Mouse (Mus musculus): ENCODE results near the gene Cd96.
"Not testable (repeated sequence)": the region's sequence is repeated elsewhere in the genome, so short reads cannot be mapped to it uniquely, and the experiment has no call there.

Gene Cd96

GRCm38 (mm10) chr16:46120020-46120419, at the start of gene Cd96:
Gene Cd96, minus strand, starts transcription at chr16:46120251.
- peak; percentile 15 for DNase-seq (ENCODE audit: low read depth, low spot score)

DNA sequence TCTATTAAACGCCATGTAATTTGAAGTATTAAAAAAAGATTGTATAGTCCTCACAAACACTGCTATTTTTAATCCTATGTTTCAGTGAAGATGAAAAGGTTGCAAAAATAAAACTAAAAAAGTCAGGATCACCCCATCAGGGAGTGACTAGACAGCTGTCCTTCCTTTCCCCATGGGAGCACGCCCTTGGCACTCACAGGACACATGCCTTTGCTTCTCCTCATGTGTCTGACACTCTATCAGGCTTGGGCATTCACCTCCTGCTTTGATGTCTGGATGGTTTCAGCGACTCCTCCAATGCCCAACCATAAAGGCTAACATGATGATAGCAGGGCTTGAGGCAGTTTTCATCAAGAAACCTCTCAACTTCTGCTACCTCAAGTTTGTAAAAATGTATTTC, 46.9 kb upstream of the Cd96 start:
- DNase-seq (ENCODE audit: low read depth, low spot score): no peak

DNA sequence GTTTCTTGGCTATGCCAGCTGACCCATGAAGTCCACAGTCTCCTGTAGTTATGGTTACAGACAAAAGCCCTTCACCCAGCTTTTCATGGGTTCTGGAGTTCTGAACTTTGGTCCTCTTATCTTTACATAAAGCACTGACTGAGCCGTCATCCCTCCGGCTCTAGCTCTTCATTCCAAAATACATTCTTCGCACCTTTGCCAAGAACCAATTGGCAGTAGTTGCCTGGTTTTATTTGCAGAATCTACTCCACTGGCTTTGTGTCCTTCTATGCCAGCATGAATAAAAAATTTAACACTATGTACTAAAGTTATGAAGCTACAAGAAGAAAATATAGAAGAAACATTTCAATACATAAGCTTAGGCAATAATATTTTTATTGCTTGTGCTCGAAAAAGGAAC, 45.3 kb upstream of the Cd96 start:
- no peak for DNase-seq (ENCODE audit: low read depth, low spot score)

DNA sequence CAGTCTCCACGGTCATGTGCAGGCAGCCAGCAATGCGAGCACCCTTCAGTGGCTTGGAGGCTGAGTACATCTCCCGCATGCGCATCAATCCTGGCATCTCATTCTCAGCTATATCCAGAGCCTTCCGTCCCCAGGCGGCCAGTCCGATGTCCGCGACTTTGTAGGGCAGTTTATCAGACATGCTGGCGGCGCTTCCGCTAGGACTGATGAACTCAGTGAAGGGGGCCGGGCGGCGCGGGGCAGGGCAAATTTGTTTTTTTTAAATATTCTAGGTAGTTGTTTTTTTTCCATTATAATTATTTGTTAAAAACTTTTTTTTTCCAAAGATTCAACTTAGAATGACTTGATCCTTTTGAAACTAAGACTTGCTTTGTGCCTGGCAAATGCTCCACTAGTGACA, 34.8 kb upstream of the Cd96 start, which contains the start of gene Gm4737:
Gene Gm4737, minus strand, starts transcription at position 246 of the 400 bp plus-strand sequence.
- DNase-seq (ENCODE audit: low read depth, low spot score): not testable (repeated sequence)

- DNase-seq (ENCODE audit: low read depth, low spot score): peak; percentile 35
Measured at GRCm38 (mm10) chr16:46151141-46151540, 31.1 kb upstream of the Cd96 start.

GRCm38 (mm10) chr16:46148661-46149341, 28.8 kb upstream of the Cd96 start:
- no peak for DNase-seq (ENCODE audit: low read depth, low spot score)

DNA sequence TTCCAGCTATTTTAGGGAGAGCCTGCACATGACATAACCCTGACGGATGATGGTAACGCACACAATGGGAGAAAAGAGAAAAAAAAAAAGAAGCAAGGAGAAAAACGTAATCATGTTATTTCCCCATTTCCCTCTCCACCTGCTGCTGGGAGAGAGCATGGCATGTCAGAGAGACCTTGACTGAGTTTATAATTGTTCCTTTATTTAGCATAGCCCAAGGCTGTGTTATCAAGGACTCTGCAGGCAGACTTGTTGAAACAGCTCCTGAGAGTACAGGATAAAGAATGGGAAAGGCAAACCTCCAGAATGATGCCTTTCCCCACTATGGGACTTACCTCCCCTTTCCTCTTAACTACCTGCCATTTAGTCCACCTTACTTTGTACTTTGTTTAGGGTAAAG, 26.9 kb upstream of the Cd96 start:
- no peak for DNase-seq (ENCODE audit: low read depth, low spot score)

- DNase-seq (ENCODE audit: low read depth, low spot score): peak; percentile 48
Measured at GRCm38 (mm10) chr16:46122238-46122637, 2.2 kb upstream of the Cd96 start.

DNA sequence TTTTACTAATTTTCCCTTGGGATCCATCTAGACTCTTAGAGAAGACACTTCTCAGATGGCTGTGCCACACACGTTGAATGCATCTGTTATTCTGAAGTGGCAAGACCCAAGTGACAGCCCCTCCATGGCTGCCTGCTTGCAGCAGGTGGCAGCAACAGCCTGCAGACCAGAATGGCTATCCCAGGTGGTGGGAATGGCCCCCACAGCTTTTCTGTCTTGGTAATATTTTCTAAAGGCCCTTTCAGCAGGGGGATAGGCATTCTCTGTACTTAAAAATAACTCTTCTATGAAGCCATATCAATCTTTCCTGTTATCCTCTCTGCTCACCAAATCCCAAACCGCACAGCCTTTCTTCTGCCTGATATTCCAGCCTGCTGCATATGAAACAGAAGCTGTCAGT, 1.4 kb upstream of the Cd96 start:
- DNase-seq (ENCODE audit: low read depth, low spot score): no peak

DNA sequence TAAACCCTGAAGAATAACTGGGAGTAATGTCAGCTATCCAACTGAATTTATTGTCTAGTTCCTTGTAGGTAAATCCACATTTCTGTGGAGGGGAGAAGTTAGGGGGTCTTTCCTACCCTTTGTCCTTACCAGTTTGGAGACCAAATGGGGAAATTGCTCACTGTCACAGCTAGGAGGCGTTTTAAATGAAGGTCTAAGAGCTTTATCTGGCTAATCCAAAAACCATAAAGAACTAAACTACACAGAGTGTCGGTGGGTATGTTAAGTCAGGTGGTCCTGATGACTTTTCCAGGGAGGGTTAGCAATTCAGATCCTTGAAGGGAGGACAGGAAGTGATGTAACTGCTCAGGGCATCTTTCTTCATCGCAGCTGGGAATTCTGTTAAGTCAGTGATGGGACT, 556 bp upstream of the Cd96 start:
- DNase-seq (ENCODE audit: low read depth, low spot score): peak; percentile 17

DNA sequence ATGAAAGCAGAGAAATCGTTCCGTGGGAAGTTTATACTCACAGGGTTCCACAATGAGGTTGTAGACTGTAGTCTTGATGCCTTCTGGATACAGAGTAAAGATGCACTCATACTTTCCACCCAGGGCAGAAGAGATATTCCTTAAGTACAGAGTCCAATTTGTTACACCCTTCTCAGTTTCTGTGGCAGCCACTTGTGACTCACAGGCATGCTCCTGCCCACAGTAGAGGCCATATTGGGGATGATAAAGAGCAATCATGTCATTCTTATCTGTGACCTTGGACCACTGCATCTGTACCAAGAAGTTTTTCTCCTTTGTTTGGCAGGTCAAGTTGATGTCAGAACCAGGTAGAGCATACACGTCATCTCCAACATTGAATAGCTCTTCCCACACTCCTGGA, 2.4 kb downstream of the Cd96 start:
- no peak for DNase-seq (ENCODE audit: low read depth, low spot score)

DNA sequence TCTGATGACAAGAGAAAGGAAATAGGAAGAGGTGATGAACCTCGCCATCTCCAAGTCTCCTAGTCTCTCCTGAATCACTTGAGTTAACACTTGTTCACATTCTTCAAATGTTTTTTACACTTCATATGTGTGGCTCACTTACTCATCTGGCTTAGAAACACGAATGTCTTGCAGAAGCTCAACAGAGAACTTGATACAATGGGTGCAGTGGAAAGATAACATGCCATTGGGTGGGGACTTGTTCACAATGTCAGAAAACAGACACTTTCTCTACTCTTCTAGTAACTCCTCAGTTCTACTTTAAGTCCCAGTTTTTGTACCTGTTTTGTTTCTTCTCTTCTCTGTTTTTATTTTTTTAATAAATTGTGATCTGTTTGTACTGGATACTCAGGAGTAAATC, 5.3 kb downstream of the Cd96 start:
- no peak for DNase-seq (ENCODE audit: low read depth, low spot score)

- no peak for DNase-seq (ENCODE audit: low read depth, low spot score)
Measured at GRCm38 (mm10) chr16:46109536-46109935, 10.5 kb downstream of the Cd96 start.

DNA sequence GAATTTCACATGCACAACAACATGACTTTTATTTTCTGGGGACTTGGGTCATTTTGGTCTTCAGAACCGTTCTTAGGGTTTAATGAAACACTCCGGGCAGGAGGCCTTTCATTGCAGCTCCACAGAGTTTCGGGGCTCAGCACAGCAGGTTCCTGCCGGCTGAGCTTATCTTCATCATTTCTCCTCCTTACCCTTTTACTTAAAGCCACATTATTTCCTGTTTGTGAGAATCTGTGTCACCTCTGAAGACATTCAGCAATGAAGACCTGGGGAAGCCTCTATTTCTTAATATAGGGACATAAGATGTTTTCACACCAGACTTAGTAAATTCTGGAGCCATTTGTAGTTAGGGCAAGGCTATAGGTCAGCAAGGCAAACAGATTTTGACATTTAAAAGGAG, 12.6 kb downstream of the Cd96 start:
- DNase-seq (ENCODE audit: low read depth, low spot score): no peak

GRCm38 (mm10) chr16:46104491-46104890, 15.6 kb downstream of the Cd96 start:
- no peak for DNase-seq (ENCODE audit: low read depth, low spot score)

GRCm38 (mm10) chr16:46101748-46102147, 18.3 kb downstream of the Cd96 start:
- DNase-seq (ENCODE audit: low read depth, low spot score): peak; percentile 91

DNA sequence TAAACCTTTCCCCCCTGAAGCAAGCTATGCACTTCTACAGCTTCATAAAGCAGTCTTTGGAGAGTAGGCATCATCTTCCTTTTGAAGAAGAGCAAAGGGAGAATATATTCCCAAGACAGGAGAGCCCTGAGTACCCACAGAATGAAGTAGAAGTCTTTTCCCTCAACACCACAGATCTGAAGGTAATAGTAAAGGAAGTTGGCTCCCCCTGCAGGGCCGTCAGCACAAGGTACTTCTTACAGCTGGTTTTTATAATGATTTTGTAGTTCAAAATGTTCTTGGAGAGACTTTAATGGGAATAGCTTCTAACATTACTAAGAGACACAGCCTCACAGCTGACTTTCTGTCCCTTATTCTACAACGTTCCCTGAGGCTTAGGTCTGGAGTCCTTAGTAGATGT, 19.8 kb downstream of the Cd96 start:
- DNase-seq (ENCODE audit: low read depth, low spot score): peak; percentile 43

- DNase-seq (ENCODE audit: low read depth, low spot score): no peak
Measured at GRCm38 (mm10) chr16:46097421-46097820, 22.6 kb downstream of the Cd96 start.

GRCm38 (mm10) chr16:46094478-46094877, 25.6 kb downstream of the Cd96 start:
- DNase-seq (ENCODE audit: low read depth, low spot score): no peak

DNA sequence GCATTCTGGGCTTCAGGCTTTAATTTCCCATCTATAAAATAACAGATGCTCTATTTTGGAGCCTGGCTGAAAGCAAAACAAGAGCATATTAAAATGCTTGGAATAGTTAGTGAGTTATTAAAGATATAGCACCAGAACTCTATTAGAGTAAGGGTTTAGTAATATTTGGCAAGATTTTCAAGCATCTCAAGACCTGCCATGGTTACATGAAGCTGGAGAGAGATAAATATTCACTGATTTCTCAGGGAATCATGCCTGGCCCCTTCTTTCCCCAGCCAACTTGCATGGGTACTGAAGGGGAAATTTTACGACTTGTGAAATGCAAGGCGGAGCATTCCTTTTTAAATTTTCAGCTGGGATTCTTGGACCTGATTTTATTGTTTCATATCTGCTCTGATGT, 27.1 kb downstream of the Cd96 start:
- DNase-seq (ENCODE audit: low read depth, low spot score): no peak

- peak; percentile 23 for DNase-seq (ENCODE audit: low read depth, low spot score)
Measured at GRCm38 (mm10) chr16:46086874-46087473, 33.1 kb downstream of the Cd96 start.

DNA sequence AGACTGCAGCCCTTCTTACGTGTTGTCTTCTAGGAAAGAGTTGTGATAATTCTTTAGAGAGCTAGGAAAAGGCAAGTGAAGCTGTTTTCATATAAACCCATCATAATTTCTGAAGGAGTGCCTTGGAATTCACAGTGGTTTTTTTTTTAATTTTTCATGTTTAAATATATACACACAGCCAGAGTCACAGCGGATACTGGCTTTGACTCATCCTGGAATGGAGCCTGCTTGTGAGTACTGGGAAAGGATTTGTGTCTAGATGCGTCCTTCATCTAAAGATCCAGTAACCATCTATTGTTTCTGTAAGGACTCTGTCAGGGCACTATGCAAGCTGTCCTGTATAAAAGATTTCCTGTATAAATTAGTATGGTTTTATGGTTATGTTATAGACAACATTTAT, 52.1 kb downstream of the Cd96 start:
- no peak for DNase-seq (ENCODE audit: low read depth, low spot score)

DNA sequence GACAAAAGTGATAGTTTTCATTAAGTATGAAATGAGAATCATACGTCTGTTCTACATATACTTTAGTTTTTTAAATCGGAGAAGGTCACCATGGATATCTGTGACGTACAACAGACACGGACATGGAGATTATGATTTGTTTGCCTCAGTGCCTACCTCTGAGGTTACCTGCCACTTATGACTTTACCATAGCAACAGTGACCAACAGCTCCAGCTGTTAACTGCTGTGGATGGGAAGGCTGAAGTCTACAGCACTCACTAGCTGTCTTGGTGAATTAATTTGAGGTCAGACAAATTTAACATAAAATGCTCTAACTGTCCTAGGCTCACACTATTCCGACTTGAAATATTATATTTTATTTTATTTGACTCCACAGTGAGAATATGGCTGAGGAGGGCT, 56.8 kb downstream of the Cd96 start:
- DNase-seq (ENCODE audit: low read depth, low spot score): no peak

DNA sequence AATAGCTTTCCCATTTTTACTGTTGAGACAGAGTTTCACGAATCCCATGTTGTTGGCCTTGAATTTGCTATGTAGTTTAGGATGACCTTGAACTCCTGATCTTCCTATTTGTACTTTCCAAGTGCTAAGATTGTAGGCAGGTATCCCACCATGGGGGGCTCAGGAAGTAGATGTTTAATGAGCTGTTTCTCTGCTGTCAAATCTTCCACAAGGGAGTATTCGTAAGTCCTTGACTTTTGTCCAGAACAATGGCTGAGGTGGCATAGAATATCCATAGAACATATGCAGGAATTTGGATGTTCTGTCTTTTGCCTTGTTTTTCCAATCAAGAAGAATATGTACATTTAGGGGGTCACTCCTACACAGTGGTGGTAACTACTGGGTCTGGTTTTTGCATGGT, 73.1 kb downstream of the Cd96 start:
- DNase-seq (ENCODE audit: low read depth, low spot score): peak; percentile 91

Measured in R1 (cell line).